Mouse (Mus musculus): ENCODE data around the gene Zfp112. TPM values are rescaled to one million over a fixed set of nuclear protein-coding genes. Genes with fewer than 3 reads are reported as not detected.

Zfp112 gene
- 0.06 and 0.25 TPM in 2 replicates for polyA plus RNA-seq (2012)

GRCm38 (mm10) chr7:24112156-24112856 is at the start of gene Zfp112:
Gene Zfp112 (plus strand): TSS chr7:24112314.

GRCm38 (mm10) chr7:24081634-24082431 is 30.3 kb upstream of the Zfp112 start, which contains the start of gene Zfp180:
Gene Zfp180 (plus strand): TSS chr7:24081924.

GRCm38 (mm10) chr7:24133996-24134828 is 22.1 kb downstream of the Zfp112 start, which contains the start of gene Zfp235:
Gene Zfp235 (plus strand): TSS chr7:24134169.

GRCm38 (mm10) chr7:24174618-24175336 is 62.7 kb downstream of the Zfp112 start, which contains the start of gene Zfp114:
Gene Zfp114 (plus strand): TSS chr7:24175060.

Other genes with a start within 250 kb of the Zfp112 start
- not detected in 2 replicates for gene Vmn1r177, start 245.9 kb upstream of the Zfp112 start, polyA plus RNA-seq (2012)
- not detected in 2 replicates for gene Vmn1r178, start 220.3 kb upstream of the Zfp112 start, polyA plus RNA-seq (2012)
- gene Vmn1r179, start 185.3 kb upstream of the Zfp112 start, polyA plus RNA-seq (2012) = not detected in 2 replicates
- gene Vmn1r180, start 161.7 kb upstream of the Zfp112 start, polyA plus RNA-seq (2012) = not detected in 2 replicates
- not detected in 2 replicates for gene Vmn1r181, start 137.7 kb upstream of the Zfp112 start, polyA plus RNA-seq (2012)
- gene V1rd19, start 110.6 kb upstream of the Zfp112 start, polyA plus RNA-seq (2012) = not detected in 2 replicates
- gene Vmn1r183, start 59.1 kb upstream of the Zfp112 start, polyA plus RNA-seq (2012) = not detected in 2 replicates
- gene Zfp180, start 30.4 kb upstream of the Zfp112 start, polyA plus RNA-seq (2012) = 16.8 and 17.1 TPM in 2 replicates
- 0.47 and 1.2 TPM in 2 replicates for gene Zfp235, start 21.9 kb downstream of the Zfp112 start, polyA plus RNA-seq (2012)
- 0.26 and 0.74 TPM in 2 replicates for gene Zfp114, start 62.7 kb downstream of the Zfp112 start, polyA plus RNA-seq (2012)
- 0.26 and 1.1 TPM in 2 replicates for gene Zfp111, start 99.1 kb downstream of the Zfp112 start, polyA plus RNA-seq (2012)
- 0.51 and 0.73 TPM in 2 replicates for gene Zfp109, start 125.2 kb downstream of the Zfp112 start, polyA plus RNA-seq (2012)
- gene Zfp108, start 142.5 kb downstream of the Zfp112 start, polyA plus RNA-seq (2012) = 0.15 and 0.21 TPM in 2 replicates
- 0.35 and 0.41 TPM in 2 replicates for gene Zfp93, start 158.1 kb downstream of the Zfp112 start, polyA plus RNA-seq (2012)
- 4.5 and 5.6 TPM in 2 replicates for gene Zfp61, start 188.9 kb downstream of the Zfp112 start, polyA plus RNA-seq (2012)
- 0.79 and 0.80 TPM in 2 replicates for gene Zfp94, start 204.4 kb downstream of the Zfp112 start, polyA plus RNA-seq (2012)
- 0.31 TPM in 1 of 2 replicates, not detected in the other for gene Tescl, start 221.6 kb downstream of the Zfp112 start, polyA plus RNA-seq (2012)
- gene Lypd5, start 236.9 kb downstream of the Zfp112 start, polyA plus RNA-seq (2012) = not detected in 2 replicates

Data from megakaryocyte-erythroid progenitor cell, adult 5 weeks (primary cell).